Mouse (Mus musculus) spleen, postnatal 36 days (tissue): Measurements from ENCODE around the gene Ccnc.
A peak's percentile ranks its signal among the peaks of the same experiment; 100 is the strongest.
"Not testable (repeated sequence)": the region's sequence is repeated elsewhere in the genome, so short reads cannot be mapped to it uniquely, and the experiment has no call there.

Experiments
- DNase-seq, 2 experiments: peaks; one replicate each; pipeline ENCODE4 v3.0.0; 2022; ENCODE audit warnings: low spot score in 2 of 2, mixed read lengths in 1 of 2

Ccnc gene

GRCm38 (mm10) chr4:21726912-21727614 is 438 bp upstream of the Ccnc start:
- peak; percentile 15 to 50 for DNase-seq

- no peak for DNase-seq
Observed at GRCm38 (mm10) chr4:21739169-21739568, 11.7 kb downstream of the Ccnc start.

GRCm38 (mm10) chr4:21744142-21744541 is 16.6 kb downstream of the Ccnc start:
- DNase-seq, result not testable (repeated sequence)

- DNase-seq, result no peak
Observed at GRCm38 (mm10) chr4:21745723-21746122, 18.2 kb downstream of the Ccnc start.

GRCm38 (mm10) chr4:21755123-21755789 is 27.8 kb downstream of the Ccnc start:
- DNase-seq, result peak; percentile 57 to 67

GRCm38 (mm10) chr4:21758860-21759259 is 31.4 kb downstream of the Ccnc start:
- DNase-seq, result no peak

- DNase-seq, result no peak
Observed at GRCm38 (mm10) chr4:21761416-21762160, 34.1 kb downstream of the Ccnc start.

GRCm38 (mm10) chr4:21763827-21764226 is 36.3 kb downstream of the Ccnc start:
- DNase-seq, result no peak

GRCm38 (mm10) chr4:21766171-21766862 is 38.8 kb downstream of the Ccnc start:
- DNase-seq, result no peak

- peak; percentile 66 to 74 for DNase-seq
Observed at GRCm38 (mm10) chr4:21766863-21767304, 39.4 kb downstream of the Ccnc start, which contains the start of the genes Usp45 and Tstd3. Gene Usp45, plus strand, starts transcription at chr4:21767156. Gene Tstd3, minus strand, starts transcription at chr4:21767212.

- DNase-seq, result no peak
Observed at GRCm38 (mm10) chr4:21771064-21771463, 43.6 kb downstream of the Ccnc start.

- no peak for DNase-seq
Observed at GRCm38 (mm10) chr4:21772306-21772705, 44.8 kb downstream of the Ccnc start.

- peak; percentile 87 to 91 for DNase-seq
Observed at GRCm38 (mm10) chr4:21776091-21776945, 48.8 kb downstream of the Ccnc start.

GRCm38 (mm10) chr4:21776946-21777265 is 49.4 kb downstream of the Ccnc start:
- DNase-seq, result no peak

- no peak for DNase-seq
Observed at GRCm38 (mm10) chr4:21780816-21781726, 53.6 kb downstream of the Ccnc start.

GRCm38 (mm10) chr4:21786268-21786667 is 58.8 kb downstream of the Ccnc start:
- DNase-seq, result no peak

- no peak for DNase-seq
Observed at GRCm38 (mm10) chr4:21788903-21789302, 61.4 kb downstream of the Ccnc start.

GRCm38 (mm10) chr4:21789836-21790235 is 62.3 kb downstream of the Ccnc start:
- no peak for DNase-seq

GRCm38 (mm10) chr4:21793631-21794030 is 66.1 kb downstream of the Ccnc start:
- DNase-seq, result no peak

GRCm38 (mm10) chr4:21801013-21801412 is 73.5 kb downstream of the Ccnc start:
- no peak for DNase-seq
